Mouse (Mus musculus) CH12.LX (cell line): ENCODE data around the gene Ggps1. TPM values are rescaled to one million over a fixed set of nuclear protein-coding genes. Genes with fewer than 3 reads are reported as not detected.

Experiments used
- DNase-seq: peaks from one replicate; pipeline ENCODE4 v3.0.0-alpha.2; 2013; ENCODE audit errors: extremely low read depth
- H3K27ac ChIP-seq: 2 replicates; pipeline ENCODE4 v1.5.1; 2012; ENCODE audit warnings: low read depth, mild to moderate bottlenecking, control low read depth, moderate library complexity; ENCODE audit not compliant: insufficient read depth
- H3K27me3 ChIP-seq: replicated peaks from 2 replicates; pipeline ENCODE3; 2012; ENCODE audit warnings: inconsistent platforms
- H3K36me3 ChIP-seq, 2 experiments: replicated peaks in 1 of 2; 2 replicates each; pipeline versions ENCODE3 to v1.6.1; 2012; ENCODE audit warnings: inconsistent platforms in 1 of 2, low read length in 1 of 2, mild to moderate bottlenecking in 1 of 2, mixed read lengths in 1 of 2, moderate library complexity in 1 of 2; ENCODE audit not compliant: control insufficient read depth in 1 of 2, insufficient read depth in 1 of 2
- H3K4me1 ChIP-seq, 2 experiments: 2 replicates each; pipeline ENCODE4 v1.6.1; 2012; ENCODE audit warnings: inconsistent platforms in 1 of 2, moderate library complexity in 1 of 2; ENCODE audit not compliant: insufficient read depth in 2 of 2, control insufficient read depth in 1 of 2
- H3K4me2 ChIP-seq: 2 replicates; pipeline ENCODE4 v1.6.1; 2012; ENCODE audit warnings: low read depth, mild to moderate bottlenecking, control low read depth; ENCODE audit not compliant: poor library complexity, insufficient read depth, severe bottlenecking
- H3K4me3 ChIP-seq, 3 experiments: fragments of 150-350 bp in 1 of 3; sonication (generic) in 1 of 3; replicated peaks in 1 of 3; 2 replicates each; pipeline versions ENCODE3 to v1.5.1; 2011 to 2012; ENCODE audit warnings: low read depth in 2 of 3, low read length in 2 of 3, mild to moderate bottlenecking in 2 of 3, moderate library complexity in 2 of 3, control low read depth in 1 of 3, improper control_type of control experiment in 1 of 3, inconsistent platforms in 1 of 3, mixed read lengths in 1 of 3; ENCODE audit not compliant: poor library complexity in 1 of 3
- H3K79me2 ChIP-seq: replicated peaks from 2 replicates; pipeline ENCODE4 v1.6.1; 2012; ENCODE audit warnings: mild to moderate bottlenecking, moderate library complexity; ENCODE audit not compliant: control insufficient read depth, poor library complexity, insufficient read depth, severe bottlenecking; ENCODE audit errors: extremely low read depth
- H3K9ac ChIP-seq: 2 replicates; pipeline ENCODE4 v1.6.1; 2012; ENCODE audit warnings: low read depth, mild to moderate bottlenecking, control low read depth, moderate library complexity; ENCODE audit not compliant: insufficient read depth
- H3K9me3 ChIP-seq: replicated peaks from 2 replicates; pipeline ENCODE3; 2012; ENCODE audit warnings: low read length, inconsistent platforms, mixed read lengths
- ETS1 ChIP-seq: conservative IDR thresholded peaks from 2 replicates; pipeline ENCODE4 v1.6.1; 2012; ENCODE audit warnings: low read depth, mild to moderate bottlenecking, inconsistent platforms, low read length, improper control_type of control experiment, moderate library complexity
- NELFE ChIP-seq: IDR thresholded peaks from 2 replicates; pipeline ENCODE4 v1.6.1; 2011; ENCODE audit warnings: low read depth, low read length, improper control_type of control experiment
- RAD21 ChIP-seq: IDR thresholded peaks from 2 replicates; pipeline ENCODE4 v1.6.1; 2011; ENCODE audit warnings: low read depth, mild to moderate bottlenecking, low read length, improper control_type of control experiment, moderate library complexity
- dilution Hi-C: fragments of 300-500 bp; cut with MboI; formaldehyde crosslinking; loops from 2 replicates; pipeline ENCODE4 v1.14.3; 2020; ENCODE audit warnings: low sequenced_read_pairs; ENCODE audit not compliant: extremely low pct_unique_long_range_greater_than_20kb, extremely low pct_ligation_motif_present
- in situ Hi-C: fragments of 300-500 bp; cut with MboI; formaldehyde crosslinking; loops from 3 replicates; pipeline ENCODE4 v1.14.3; 2019; ENCODE audit warnings: low sequenced_read_pairs, low pct_ligation_motif_present, low pct_unique_long_range_greater_than_20kb, mixed read lengths
- polyA plus RNA-seq: library from polyadenylated mRNA; unstranded; fragments of >175 nt; gene quantifications from 2 replicates; pipeline ENCODE4 v1.2.1, GENCODE M21; 2012; ENCODE audit warnings: low read depth; ENCODE audit not compliant: insufficient read length
- total RNA-seq, 2 experiments: library from RNA; depleted of rRNA; stranded (reverse); fragments of 300-350 nt in 1 of 2; fragments of >200 nt in 1 of 2; gene quantifications; 2 replicates each; pipeline ENCODE4 v1.2.3; 2012 to 2014

Ggps1 gene
- total and polyA plus RNA-seq, 3 experiments, result 21.6 to 48.7 (median 38.0) TPM

DNA sequence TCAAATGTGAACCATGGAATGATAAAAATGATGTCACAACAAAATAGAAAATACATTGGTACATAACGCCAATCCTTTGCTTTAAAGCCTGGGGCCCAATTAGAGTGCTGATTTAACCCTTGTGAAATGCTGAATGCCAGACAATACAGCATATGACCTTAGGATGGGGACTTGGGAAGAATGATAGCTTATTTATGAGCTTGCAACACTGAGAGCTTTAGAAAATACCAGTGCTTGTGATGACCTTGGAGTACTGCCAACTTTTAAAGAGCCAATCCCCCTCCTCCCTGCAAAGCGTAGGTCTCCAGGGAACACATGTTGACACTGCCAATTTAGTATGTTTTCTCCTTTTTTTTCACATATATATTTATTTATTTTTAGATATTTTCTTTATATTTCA, 60.6 kb downstream of the Ggps1 start:
- Histone ChIP-seq H3K27me3 (no peaks in the 10 kb centered on the region), H3K9me3 (no peaks in the 10 kb centered on the region), H3K36me3 (peaks cover 71 to 92% of the 10 kb centered on the region in 2 experiments), H3K27ac (no peak overlapping the region), H3K79me2 (no peaks in the 10 kb centered on the region), H3K9ac (no peak overlapping the region), H3K4me3 (no peak overlapping the region), H3K4me1 (no peaks in the 10 kb centered on the region), H3K4me2 (no peak overlapping the region)
- dilution Hi-C loops, result no loop called here
- TF ChIP-seq NELFE (no peak), ETS1 (no peak), RAD21 (no peak)
- in situ Hi-C loops, result no loop called here
- no peak for DNase-seq

Other genes with a start within 250 kb of the Ggps1 start
- gene B3galnt2, start 109.0 kb downstream of the Ggps1 start, total RNA-seq (2012; rRNA removed), result 49.3 and 52.3 TPM in 2 replicates
- 48.3 and 56.3 TPM in 2 replicates for gene B3galnt2, start 109.0 kb downstream of the Ggps1 start, total RNA-seq (2014; rRNA removed)
- 34.1 and 36.3 TPM in 2 replicates for gene B3galnt2, start 109.0 kb downstream of the Ggps1 start, polyA plus RNA-seq
- gene Tbce, start 23.9 kb downstream of the Ggps1 start, total RNA-seq (2012; rRNA removed), result 26.5 and 27.2 TPM in 2 replicates
- 82.1 and 86.4 TPM in 2 replicates for gene Tbce, start 23.9 kb downstream of the Ggps1 start, total RNA-seq (2014; rRNA removed)
- gene Tbce, start 23.9 kb downstream of the Ggps1 start, polyA plus RNA-seq, result 49.7 and 54.4 TPM in 2 replicates
- 9.7 and 9.9 TPM in 2 replicates for gene Arid4b, start 256 bp downstream of the Ggps1 start, total RNA-seq (2012; rRNA removed)
- 9.2 and 12.1 TPM in 2 replicates for gene Arid4b, start 256 bp downstream of the Ggps1 start, total RNA-seq (2014; rRNA removed)
- 16.4 and 17.1 TPM in 2 replicates for gene Arid4b, start 256 bp downstream of the Ggps1 start, polyA plus RNA-seq